Mouse (Mus musculus) liver, postnatal 0 days (tissue): ENCODE data around the gene Syt9.

Source experiments
- CTCF ChIP-seq: sonication (generic); IDR thresholded peaks from 2 replicates; pipeline ENCODE4 v1.5.1; 2016; ENCODE audit warnings: antibody characterized with exemption, low read depth
- EP300 ChIP-seq: IDR thresholded peaks from 2 replicates; pipeline ENCODE4 v1.6.1; 2016; ENCODE audit warnings: antibody characterized with exemption, low read depth, mild to moderate bottlenecking

- TF ChIP-seq CTCF (no peak), EP300 (no peak)
Observed at GRCm38 (mm10) chr7:107540034-107540433, 169.5 kb downstream of the Syt9 start.
